Mouse (Mus musculus) heart, adult 8-10 months (tissue): ENCODE data around the gene Prnd. TPM values are rescaled to one million over a fixed set of nuclear protein-coding genes. Genes with fewer than 3 reads are reported as not detected.

ENCODE experiments used
- DNase-seq: peaks from one replicate; pipeline ENCODE4 v3.0.0; 2022; ENCODE audit warnings: low spot score
- total RNA-seq, 4 experiments: library from RNA; stranded (reverse); gene quantifications; 2 replicates each; pipeline ENCODE4 v1.2.4; 2022

Prnd gene
- total RNA-seq: 1 to 10 TPM in 2 of 4 experiments, under 1 TPM in 2; 0.22 to 1.8 (median 1.2) TPM

DNA sequence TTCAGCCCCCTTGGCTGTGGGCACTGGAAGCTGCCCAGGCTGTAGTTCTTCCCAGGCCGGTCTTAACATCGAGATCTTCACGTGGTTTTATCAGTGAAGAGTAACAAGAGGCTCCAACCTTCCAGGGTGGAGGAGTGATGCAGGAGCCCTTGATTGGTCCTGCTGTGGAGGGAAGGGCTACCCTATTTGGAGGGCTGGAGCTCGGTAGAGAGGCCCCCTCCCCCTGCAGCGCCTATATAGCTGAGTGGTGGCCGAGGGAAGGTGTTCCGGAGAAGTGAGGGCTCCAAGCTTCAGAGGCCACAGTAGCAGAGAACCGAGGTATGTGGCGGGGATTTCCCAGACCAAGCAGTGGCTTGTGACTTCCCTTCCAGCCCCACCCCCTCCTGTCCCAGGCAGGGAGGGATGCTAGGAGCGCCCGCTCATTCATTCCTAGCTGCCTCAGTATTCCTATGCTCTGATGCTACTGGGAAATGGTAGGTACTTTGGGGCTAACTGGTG lies at the start of gene Prnd:
TSS of gene Prnd (plus strand) at position 264 of the 498 bp plus-strand sequence.
- DNase-seq: no peak

DNA sequence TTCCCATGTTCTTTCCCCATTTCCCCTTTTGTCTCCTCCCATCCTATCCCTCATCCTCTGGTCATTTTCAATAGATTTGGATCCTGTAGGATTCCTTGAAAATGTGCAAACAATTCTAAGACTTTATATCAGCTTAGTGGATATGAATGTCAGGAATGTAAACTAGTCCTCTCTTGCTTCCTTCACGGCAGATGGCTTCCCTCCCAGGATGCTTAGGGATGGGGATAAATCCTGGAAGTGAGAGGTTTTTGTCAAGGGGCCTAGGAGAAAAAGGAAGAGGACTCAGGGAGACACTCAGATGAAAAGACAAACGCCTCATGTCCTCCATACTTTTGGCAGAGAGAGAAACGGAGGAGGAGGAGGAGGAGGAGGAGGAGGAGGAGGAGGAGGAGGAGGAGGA lies 48.2 kb upstream of the Prnd start:
- no peak for DNase-seq

DNA sequence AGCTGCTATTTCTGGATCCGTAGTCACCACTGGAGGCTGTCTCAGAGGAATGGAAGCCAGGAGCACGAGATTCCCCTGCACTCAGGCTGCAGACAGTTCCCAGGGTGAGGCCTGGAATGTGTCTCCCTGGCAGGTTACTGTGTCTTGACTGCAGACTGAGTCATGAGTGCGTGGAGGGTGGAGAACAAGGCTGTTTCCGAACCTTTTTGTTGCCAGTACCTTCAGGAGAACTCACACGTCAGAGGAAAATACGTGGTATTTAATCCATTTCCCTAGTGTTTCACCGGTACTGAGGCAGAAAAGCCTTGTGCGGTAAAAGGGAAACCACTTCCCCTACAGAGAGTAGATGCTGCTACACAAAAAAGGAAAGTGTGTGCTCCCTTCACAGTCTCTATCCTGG lies 47.8 kb upstream of the Prnd start:
- peak; percentile 77 for DNase-seq

- DNase-seq: no peak
These were observed 45.6 kb upstream of the Prnd start for GRCm38 (mm10) chr2:131905025-131905424.

DNA sequence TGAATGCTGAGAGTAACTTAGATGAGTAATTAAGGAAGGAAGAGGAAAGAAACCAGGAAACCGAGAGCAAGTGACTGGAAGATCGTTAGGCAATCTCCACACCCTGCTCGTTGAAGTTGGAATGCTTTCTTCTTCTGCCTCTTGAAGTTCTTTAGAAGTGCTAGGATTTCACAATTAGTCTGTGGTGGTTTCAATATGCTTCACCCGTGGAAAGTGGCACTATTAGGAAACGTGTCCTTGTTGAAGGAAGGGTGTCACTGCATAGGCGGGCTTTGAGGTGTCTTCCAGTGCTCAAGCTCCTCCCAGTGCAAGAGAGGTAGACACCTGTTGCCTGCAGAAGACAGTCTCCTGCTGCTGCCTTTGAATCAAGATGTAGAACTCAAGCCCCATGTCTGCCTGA lies 44.9 kb upstream of the Prnd start:
- no peak for DNase-seq

DNA sequence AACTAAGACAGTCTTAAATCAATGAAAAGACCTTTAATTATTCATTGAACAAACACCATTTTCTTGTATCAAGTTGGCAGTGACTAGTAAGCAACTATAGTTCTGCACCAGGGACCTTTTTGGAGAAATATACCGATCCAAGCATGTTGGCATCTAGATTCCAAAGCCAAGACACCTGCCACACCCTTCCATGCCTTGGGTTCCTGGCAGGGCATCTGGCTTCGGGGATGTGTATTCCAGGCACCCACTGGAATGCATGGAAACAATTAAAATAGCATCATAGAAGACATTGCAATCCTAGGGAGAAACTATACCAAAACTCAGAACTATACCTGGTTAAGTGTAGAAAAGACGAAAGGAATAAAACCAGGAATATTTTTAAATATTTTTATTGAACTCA lies 44.4 kb upstream of the Prnd start:
- DNase-seq: no peak

GRCm38 (mm10) chr2:131906846-131907245 lies 43.8 kb upstream of the Prnd start:
- DNase-seq: peak; percentile 34

DNA sequence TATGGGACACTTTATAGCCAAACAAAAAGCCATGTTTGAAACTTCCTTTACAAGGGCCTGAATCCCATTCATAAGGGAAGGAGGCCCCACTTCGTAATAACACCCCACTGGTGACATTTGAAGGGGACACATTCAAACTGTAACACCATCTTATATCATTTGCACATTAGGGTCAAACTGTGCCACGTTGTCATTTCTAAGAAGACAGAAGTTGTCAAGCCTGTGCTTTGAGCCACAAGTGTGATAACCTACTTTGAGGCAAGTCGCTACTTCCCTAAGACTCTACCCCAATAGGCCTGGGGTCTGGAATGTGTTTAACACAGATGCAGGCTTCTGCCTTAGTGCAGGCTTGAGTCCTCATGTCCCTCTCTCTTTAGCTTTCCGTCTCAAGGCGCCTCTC lies 43.4 kb upstream of the Prnd start:
- no peak for DNase-seq

GRCm38 (mm10) chr2:131908351-131908861 lies 42.3 kb upstream of the Prnd start:
- peak; percentile 28 for DNase-seq

DNA sequence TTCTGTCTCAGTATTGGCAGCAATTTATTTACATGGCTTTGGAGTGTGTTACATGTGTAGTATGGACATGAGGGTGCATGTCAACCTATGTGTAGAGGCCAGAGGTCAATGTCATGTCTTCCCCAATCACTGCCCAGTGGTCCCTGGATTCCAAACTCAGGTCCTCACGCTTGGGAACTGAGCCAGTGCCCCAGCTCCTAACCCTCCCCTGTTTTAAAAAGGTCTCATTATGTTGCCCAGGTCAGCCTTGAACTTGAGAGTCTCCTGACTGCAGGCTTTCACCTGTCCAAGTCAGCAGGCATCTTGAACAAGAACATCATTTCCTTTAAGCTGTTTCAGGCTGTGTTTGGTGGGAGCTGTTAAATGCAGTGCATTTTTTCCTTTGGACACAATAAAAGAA lies 41.8 kb upstream of the Prnd start:
- no peak for DNase-seq

- peak; percentile 87 for DNase-seq
These were observed 40.7 kb upstream of the Prnd start, which contains the start of the genes Prnp and Prn for GRCm38 (mm10) chr2:131909683-131910572. Gene Prnp (plus strand): TSS chr2:131909928. Gene Prn (plus strand): TSS chr2:131909957.

DNA sequence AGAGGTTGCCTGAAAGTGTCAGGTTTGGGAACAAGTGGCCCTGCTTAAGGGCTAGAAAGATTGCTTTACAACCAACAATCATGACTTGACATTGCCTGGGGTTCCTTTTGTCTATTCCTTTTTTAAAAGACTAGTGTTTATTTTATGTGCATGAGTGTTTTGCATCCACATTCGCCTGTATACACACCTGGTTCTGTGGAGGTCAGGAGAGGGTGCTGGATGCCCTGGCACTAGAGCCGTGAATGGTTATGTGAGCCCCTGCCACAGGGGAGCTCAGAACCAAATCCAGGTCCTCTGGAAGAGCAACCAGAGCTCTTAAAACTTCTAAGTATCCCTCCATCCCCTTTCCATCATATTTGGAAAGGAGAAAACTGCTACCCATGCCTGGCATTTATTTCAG lies 39.8 kb upstream of the Prnd start:
- DNase-seq: no peak

GRCm38 (mm10) chr2:131911341-131911740 lies 39.3 kb upstream of the Prnd start:
- no peak for DNase-seq

- no peak for DNase-seq
These were observed 38.0 kb upstream of the Prnd start for GRCm38 (mm10) chr2:131912526-131913258.

DNA sequence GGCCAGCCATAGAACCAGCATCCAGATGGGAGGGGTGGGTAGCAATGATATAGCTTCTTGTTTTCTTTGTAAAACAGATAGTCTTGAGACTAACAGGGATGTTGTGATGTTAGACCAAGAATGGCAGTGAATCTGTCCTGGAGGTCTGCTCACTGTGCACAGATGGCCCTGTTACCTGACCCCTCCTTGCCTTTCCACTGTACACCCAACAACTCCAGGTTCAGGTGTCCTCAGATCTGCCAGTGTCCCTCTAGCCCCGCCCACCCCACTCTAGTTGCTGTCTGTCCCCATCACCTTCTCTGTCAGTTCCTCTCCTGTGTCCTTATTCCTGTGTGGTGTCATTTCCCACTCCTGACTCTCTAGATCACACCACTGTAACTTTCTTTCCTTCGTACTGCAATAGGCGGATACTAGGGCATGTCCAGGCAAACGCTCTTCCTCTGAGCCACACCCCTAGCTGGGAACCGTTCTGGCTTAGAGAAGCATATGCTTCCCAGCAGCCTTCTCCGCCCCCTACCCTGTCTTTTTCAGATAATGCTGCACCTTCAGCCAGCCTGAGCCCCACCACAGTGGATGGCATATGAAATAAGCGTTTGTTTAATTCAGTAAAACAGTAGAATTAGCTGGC lies 18.3 kb upstream of the Prnd start:
- DNase-seq: no peak

- DNase-seq: no peak
These were observed 17.6 kb upstream of the Prnd start for GRCm38 (mm10) chr2:131933013-131933412.

DNA sequence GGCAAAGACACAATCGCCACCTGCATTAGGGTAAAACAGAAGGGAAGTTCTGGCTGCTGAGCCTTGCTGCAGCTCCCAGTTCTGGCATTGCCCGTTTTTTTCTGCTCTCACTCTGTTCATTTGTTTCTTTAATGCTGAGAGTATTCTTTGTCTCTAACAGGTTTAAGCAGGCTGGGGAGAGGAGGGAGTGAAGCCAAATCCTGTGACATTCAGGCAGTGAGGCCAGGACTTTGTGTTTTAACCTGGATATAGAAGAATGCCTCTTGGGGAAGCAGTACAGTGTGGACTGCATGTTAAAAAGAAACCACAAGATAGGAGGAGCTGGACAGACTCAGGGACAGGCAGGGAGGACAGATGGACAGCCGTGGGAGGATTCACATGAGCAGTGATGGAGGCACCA lies 17.1 kb upstream of the Prnd start:
- DNase-seq: peak; percentile 41

GRCm38 (mm10) chr2:131934243-131934642 lies 16.4 kb upstream of the Prnd start:
- DNase-seq: no peak

GRCm38 (mm10) chr2:131935390-131936105 lies 15.1 kb upstream of the Prnd start:
- peak; percentile 67 for DNase-seq

DNA sequence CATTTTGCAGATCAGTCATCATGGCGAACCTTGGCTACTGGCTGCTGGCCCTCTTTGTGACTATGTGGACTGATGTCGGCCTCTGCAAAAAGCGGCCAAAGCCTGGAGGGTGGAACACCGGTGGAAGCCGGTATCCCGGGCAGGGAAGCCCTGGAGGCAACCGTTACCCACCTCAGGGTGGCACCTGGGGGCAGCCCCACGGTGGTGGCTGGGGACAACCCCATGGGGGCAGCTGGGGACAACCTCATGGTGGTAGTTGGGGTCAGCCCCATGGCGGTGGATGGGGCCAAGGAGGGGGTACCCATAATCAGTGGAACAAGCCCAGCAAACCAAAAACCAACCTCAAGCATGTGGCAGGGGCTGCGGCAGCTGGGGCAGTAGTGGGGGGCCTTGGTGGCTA lies 14.3 kb upstream of the Prnd start:
- DNase-seq: no peak
